Mouse (Mus musculus) ES-Bruce4 (cell line): ENCODE results near the gene Atg4d. TPM values are rescaled to one million over a fixed set of nuclear protein-coding genes. Genes with fewer than 3 reads are reported as not detected.

Experiments
- H3K27ac ChIP-seq: 2 replicates; pipeline ENCODE4 v1.5.1; 2012; ENCODE audit warnings: low read length, inconsistent platforms; ENCODE audit not compliant: insufficient read depth
- H3K27me3 ChIP-seq: 2 replicates; pipeline ENCODE4 v1.6.1; 2012; ENCODE audit warnings: mild to moderate bottlenecking, low read length, inconsistent platforms; ENCODE audit not compliant: control insufficient read depth, poor library complexity, insufficient read depth, severe bottlenecking
- H3K36me3 ChIP-seq: 2 replicates; pipeline ENCODE4 v1.6.1; 2012; ENCODE audit warnings: inconsistent platforms, mild to moderate bottlenecking, low read length, moderate library complexity; ENCODE audit not compliant: control insufficient read depth, poor library complexity, insufficient read depth, severe bottlenecking
- H3K4me1 ChIP-seq: one replicate; pipeline ENCODE4 v1.8.1; 2011; ENCODE audit warnings: low read length; ENCODE audit not compliant: control insufficient read depth, insufficient read depth
- H3K4me3 ChIP-seq: 2 replicates; pipeline ENCODE4 v1.5.1; 2011; ENCODE audit warnings: low read depth, mild to moderate bottlenecking, low read length
- H3K9ac ChIP-seq: 2 replicates; pipeline ENCODE4 v1.6.1; 2012; ENCODE audit warnings: low read depth, mild to moderate bottlenecking, inconsistent platforms; ENCODE audit not compliant: poor library complexity, severe bottlenecking
- H3K9me3 ChIP-seq: replicated peaks from 2 replicates; pipeline ENCODE4 v1.6.1; 2012; ENCODE audit warnings: mild to moderate bottlenecking, low read length, inconsistent platforms; ENCODE audit not compliant: control insufficient read depth, poor library complexity, insufficient read depth, severe bottlenecking
- CTCF ChIP-seq: IDR thresholded peaks from one replicate; pipeline ENCODE4 v1.8.1; 2011; ENCODE audit warnings: low read depth, low read length
- EP300 ChIP-seq: IDR thresholded peaks from 2 replicates; pipeline ENCODE4 v1.6.1; 2011; ENCODE audit warnings: low read depth, low read length; ENCODE audit not compliant: insufficient read depth
- POLR2A ChIP-seq: IDR thresholded peaks from one replicate; pipeline ENCODE4 v1.8.1; 2011; ENCODE audit warnings: low read length; ENCODE audit not compliant: insufficient read depth
- polyA plus RNA-seq: library from polyadenylated mRNA; stranded (reverse); fragments of >200 nt; gene quantifications from 2 replicates; pipeline ENCODE4 v1.2.4, GENCODE M21; 2011; ENCODE audit warnings: low read depth; ENCODE audit not compliant: missing spikeins, insufficient read depth, insufficient read length

Atg4d gene
- polyA plus RNA-seq, 1 experiment = 18.8 TPM

GRCm38 (mm10) chr9:21233366-21233765 lies 31.7 kb upstream of the Atg4d start:
- peak overlapping the region; percentile 20 for H3K9ac ChIP-seq
- H3K4me1 ChIP-seq = peaks cover 9% of the 10 kb centered on the region
- H3K36me3 ChIP-seq = no peaks in the 10 kb centered on the region
- no peaks in the 10 kb centered on the region for H3K27me3 ChIP-seq
- peak overlapping the region; percentile 45 for H3K4me3 ChIP-seq
- H3K9me3 ChIP-seq = no peaks in the 10 kb centered on the region
- no peak overlapping the region for H3K27ac ChIP-seq
- TF ChIP-seq POLR2A (no peak), CTCF (no peak), EP300 (no peak)

- H3K36me3 ChIP-seq = no peaks in the 10 kb centered on the region
- TF ChIP-seq CTCF (no peak), POLR2A (no peak), EP300 (no peak)
- no peak overlapping the region for H3K27ac ChIP-seq
- peaks cover 9% of the 10 kb centered on the region for H3K4me1 ChIP-seq
- H3K4me3 ChIP-seq = peak overlapping the region; percentile 45
- H3K27me3 ChIP-seq = no peaks in the 10 kb centered on the region
- peak overlapping the region; percentile 20 for H3K9ac ChIP-seq
- no peaks in the 10 kb centered on the region for H3K9me3 ChIP-seq
Observed at GRCm38 (mm10) chr9:21233805-21234204, 31.3 kb upstream of the Atg4d start.

- no peaks in the 10 kb centered on the region for H3K36me3 ChIP-seq
- no peaks in the 10 kb centered on the region for H3K9me3 ChIP-seq
- no peak for TF ChIP-seq POLR2A
- TF ChIP-seq CTCF = no peak
- no peak for TF ChIP-seq EP300
- peaks cover 9% of the 10 kb centered on the region for H3K4me1 ChIP-seq
- no peak overlapping the region for H3K27ac ChIP-seq
- H3K9ac ChIP-seq = no peak overlapping the region
- H3K4me3 ChIP-seq = no peak overlapping the region
- H3K27me3 ChIP-seq = no peaks in the 10 kb centered on the region
Observed at GRCm38 (mm10) chr9:21235341-21235740, 29.8 kb upstream of the Atg4d start.

GRCm38 (mm10) chr9:21236991-21237367 lies 28.1 kb upstream of the Atg4d start:
- no peak for TF ChIP-seq EP300
- TF ChIP-seq POLR2A = no peak
- TF ChIP-seq CTCF = no peak
- Histone ChIP-seq H3K27ac (no peak overlapping the region), H3K9ac (no peak overlapping the region), H3K36me3 (no peaks in the 10 kb centered on the region), H3K9me3 (no peaks in the 10 kb centered on the region), H3K27me3 (no peaks in the 10 kb centered on the region), H3K4me3 (peak overlapping the region; percentile 37), H3K4me1 (peaks cover 4% of the 10 kb centered on the region)

GRCm38 (mm10) chr9:21237368-21238003 lies 27.6 kb upstream of the Atg4d start:
- TF ChIP-seq POLR2A (no peak), CTCF (no peak), EP300 (no peak)
- Histone ChIP-seq H3K4me3 (peak overlapping the region; percentile 72), H3K9ac (peak overlapping the region; percentile 94), H3K4me1 (peaks cover 1% of the 10 kb centered on the region), H3K27me3 (no peaks in the 10 kb centered on the region), H3K27ac (peak overlapping the region; percentile 60; the same call in 1 of the 2 replicates), H3K9me3 (no peaks in the 10 kb centered on the region), H3K36me3 (no peaks in the 10 kb centered on the region)

GRCm38 (mm10) chr9:21238004-21238732 lies 26.9 kb upstream of the Atg4d start:
- TF ChIP-seq POLR2A (no peak), CTCF (no peak), EP300 (no peak)
- Histone ChIP-seq H3K4me3 (peak overlapping the region; percentile 72), H3K27me3 (0 out of 2 replicates have a peak, but pooled peaks cover under 1% of the 10 kb centered on the region), H3K4me1 (peaks cover 1% of the 10 kb centered on the region), H3K36me3 (no peaks in the 10 kb centered on the region), H3K9me3 (no peaks in the 10 kb centered on the region), H3K27ac (peak overlapping the region; percentile 60), H3K9ac (peak overlapping the region; percentile 94)
